Mouse (Mus musculus) A20 (cell line): ENCODE data around the gene Rprd2.
A peak's percentile ranks its signal among the peaks of the same experiment; 100 is the strongest.
"Not testable (repeated sequence)": the region's sequence is repeated elsewhere in the genome, so short reads cannot be mapped to it uniquely, and the experiment has no call there.

Source experiments
- DNase-seq: peaks from one replicate; pipeline ENCODE4 v3.0.0-alpha.2; 2011; ENCODE audit warnings: low read depth, low spot score

Gene Rprd2

GRCm38 (mm10) chr3:95818571-95819288, at the start of gene Rprd2:
Gene Rprd2, minus strand, starts transcription at chr3:95818863.
- DNase-seq, result peak; percentile 87

GRCm38 (mm10) chr3:95867408-95867807, 48.7 kb upstream of the Rprd2 start:
- no peak for DNase-seq

DNA sequence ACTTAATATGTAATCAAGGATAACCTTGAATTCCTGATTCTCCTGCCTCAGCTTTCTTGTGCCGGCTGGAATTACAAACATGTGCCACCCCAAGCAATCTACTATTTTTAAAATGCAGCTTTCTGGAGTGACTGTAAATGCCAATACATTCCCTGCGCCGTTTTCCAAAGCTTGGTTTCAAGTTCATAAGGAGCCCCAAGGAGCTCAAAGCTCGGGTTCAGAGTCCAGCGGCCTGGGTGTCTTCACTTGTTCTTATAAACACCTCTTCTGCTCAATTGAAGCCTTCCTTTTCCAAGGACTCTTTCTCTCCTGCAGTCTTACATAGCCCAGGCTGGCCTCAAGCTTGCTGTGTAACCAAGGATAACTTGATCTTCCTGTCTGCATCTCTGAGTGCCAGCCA, 47.4 kb upstream of the Rprd2 start:
- no peak for DNase-seq

DNA sequence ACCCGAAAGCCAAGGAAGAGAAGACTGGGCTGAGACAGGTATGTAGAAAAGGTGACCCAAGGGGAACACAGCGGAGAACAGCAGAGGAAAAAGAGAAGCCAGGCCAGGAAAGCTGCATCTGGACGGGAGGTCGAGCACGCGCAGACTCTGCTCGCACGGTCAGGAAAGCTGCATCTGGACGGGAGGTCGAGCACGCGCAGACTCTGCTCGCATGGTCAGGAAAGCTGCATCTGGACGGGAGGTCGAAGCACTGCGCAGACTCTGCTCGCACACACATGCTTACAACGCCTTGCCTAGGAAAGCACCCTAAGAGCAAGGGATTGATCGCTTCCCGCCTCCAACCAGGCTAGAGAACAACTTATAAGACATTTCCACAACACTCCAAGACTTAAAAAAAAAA, 46.9 kb upstream of the Rprd2 start:
- DNase-seq, result no peak

- no peak for DNase-seq
These were observed 46.4 kb upstream of the Rprd2 start for GRCm38 (mm10) chr3:95865050-95865449.

DNA sequence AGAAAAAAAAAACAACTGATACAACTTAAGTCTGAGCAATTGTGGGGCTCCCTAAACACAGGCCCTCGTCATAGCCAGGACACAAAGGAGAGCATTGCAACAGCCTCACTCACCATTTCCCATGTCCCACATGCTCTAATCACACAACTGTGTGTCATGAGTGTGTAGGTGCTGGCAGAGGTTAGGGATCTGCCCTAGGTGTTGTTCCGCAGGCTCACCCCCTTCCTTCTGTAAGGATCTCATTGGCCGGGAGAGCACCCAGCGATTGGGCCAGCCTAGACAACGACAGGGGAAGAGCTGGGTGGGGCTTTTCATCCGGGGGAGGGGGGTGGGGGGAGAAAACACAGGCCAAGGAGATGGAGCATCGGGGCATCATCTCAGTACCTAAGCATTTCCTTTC, 44.9 kb upstream of the Rprd2 start:
- no peak for DNase-seq

DNA sequence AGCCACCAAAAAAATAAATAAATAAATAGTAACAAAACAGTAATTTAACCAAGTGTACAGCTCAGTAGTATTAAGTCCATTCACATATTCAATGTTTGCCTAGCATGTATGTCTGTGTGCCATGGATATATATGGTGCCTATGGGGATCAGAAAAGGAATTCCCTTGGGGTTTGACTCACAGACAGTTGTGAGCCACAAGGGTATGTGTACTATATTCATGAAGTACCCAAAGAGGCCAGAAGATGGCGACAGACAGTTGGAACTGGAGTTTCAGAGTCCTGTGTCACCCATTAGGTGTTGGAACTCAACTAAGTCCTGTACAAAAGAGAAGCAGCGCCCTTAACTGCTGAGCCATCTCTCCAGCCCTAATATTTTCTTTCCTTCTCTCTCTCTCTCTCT, 43.1 kb upstream of the Rprd2 start:
- DNase-seq, result peak; percentile 90

DNA sequence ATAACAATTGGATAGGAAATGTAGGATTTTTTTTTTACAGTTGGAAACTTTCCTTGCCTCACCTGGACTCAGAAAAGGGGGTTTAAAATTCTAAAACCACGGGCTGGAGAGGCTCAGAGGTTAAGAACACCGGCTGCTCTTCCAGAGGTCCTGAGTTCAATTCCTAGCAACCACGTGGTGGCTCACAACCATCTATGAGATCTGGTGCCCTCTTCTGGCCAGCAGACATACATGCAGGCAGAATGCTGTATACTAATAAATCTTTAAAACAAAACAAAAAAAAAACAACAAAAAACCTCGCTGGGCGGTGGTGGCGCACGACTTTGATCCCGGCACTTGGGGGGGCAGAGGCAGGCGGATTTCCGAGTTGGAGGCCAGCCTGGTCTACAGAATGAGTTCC, 42.6 kb upstream of the Rprd2 start:
- peak; percentile 70 for DNase-seq

GRCm38 (mm10) chr3:95860323-95860722, 41.7 kb upstream of the Rprd2 start:
- DNase-seq, result peak; percentile 54

- not testable (repeated sequence) for DNase-seq
These were observed 39.6 kb upstream of the Rprd2 start for GRCm38 (mm10) chr3:95858278-95858677.

GRCm38 (mm10) chr3:95857050-95857449, 38.4 kb upstream of the Rprd2 start:
- DNase-seq, result not testable (repeated sequence)

GRCm38 (mm10) chr3:95856115-95856514, 37.5 kb upstream of the Rprd2 start:
- no peak for DNase-seq

DNA sequence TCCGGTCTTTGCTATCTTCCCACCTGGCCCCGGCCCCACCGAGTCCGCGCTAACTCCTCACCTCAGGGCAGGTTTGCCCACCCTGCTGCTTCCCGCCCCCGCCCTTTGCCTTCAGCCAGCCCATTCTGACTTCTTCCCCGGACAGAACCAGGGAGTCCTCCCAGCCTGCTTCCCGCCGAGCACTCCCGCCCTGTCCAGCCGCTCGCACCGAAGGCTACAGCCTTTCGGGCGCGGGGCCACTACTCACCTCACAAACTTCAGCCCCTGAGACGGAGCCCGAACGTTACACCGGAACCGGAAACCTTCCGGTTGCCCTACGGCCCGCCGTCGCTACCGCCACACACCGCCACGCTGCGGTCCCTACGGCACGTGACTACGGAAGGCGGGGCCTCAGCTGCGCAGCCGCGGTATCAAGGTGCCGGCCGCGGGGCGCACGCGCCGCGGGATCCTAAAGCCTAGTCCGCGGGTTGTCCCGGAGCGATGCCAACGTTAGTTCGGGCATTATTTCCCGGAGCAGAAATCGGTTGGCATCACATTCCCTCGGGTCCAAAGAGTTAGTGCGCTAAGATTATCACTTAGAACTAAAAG, 36.9 kb upstream of the Rprd2 start, which contains the start of gene Prpf3:
Gene Prpf3 (minus strand): TSS at position 384 of the 588 bp plus-strand sequence.
- peak; percentile 96 for DNase-seq

DNA sequence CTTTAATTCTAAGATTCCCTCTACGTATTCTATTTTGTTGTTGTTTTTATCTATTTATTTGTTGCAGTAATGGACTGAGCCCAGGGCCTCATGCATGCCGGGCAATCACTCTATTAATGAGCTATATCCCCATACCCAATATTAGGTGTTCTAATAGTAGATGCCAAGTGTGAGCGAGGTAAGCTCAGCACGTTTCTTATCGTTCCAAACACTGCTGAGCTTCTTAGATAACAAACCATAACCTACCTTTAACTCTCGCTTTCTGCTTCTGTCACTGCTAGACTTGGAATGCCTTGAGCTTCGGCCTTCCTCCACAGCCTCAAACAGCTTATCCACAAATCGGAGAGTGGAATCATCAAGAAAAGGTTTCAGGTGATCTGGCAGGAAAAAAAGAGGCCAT, 32.7 kb upstream of the Rprd2 start:
- DNase-seq, result no peak

GRCm38 (mm10) chr3:95850611-95851010, 31.9 kb upstream of the Rprd2 start:
- no peak for DNase-seq

GRCm38 (mm10) chr3:95842503-95843214, 24.0 kb upstream of the Rprd2 start:
- DNase-seq, result peak; percentile 46

- DNase-seq, result no peak
These were observed 20.6 kb upstream of the Rprd2 start for GRCm38 (mm10) chr3:95839250-95839649.

- no peak for DNase-seq
These were observed 10.4 kb upstream of the Rprd2 start for GRCm38 (mm10) chr3:95829053-95829452.

DNA sequence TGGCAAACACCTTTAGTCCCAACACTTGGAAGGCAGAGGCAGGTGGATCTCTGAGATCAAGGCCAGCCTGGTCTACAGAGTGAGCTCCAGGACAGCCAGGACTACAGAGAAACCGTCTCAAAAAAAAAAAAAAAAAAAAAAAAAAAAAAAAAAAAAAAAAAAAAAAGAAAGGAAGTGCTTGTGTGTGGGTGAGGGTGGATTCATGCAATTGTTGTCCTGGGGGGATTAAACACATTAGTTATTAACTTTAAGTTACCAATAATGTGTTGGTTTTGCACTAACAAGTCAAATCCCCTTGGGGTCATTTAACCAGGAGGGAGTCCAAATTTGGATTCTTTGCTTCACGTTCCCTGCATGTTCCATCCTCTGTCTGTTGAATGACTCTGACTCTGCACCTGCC, 7.6 kb upstream of the Rprd2 start:
- DNase-seq, result no peak

GRCm38 (mm10) chr3:95820046-95821010, 1.7 kb upstream of the Rprd2 start:
- DNase-seq, result peak; percentile 64

DNA sequence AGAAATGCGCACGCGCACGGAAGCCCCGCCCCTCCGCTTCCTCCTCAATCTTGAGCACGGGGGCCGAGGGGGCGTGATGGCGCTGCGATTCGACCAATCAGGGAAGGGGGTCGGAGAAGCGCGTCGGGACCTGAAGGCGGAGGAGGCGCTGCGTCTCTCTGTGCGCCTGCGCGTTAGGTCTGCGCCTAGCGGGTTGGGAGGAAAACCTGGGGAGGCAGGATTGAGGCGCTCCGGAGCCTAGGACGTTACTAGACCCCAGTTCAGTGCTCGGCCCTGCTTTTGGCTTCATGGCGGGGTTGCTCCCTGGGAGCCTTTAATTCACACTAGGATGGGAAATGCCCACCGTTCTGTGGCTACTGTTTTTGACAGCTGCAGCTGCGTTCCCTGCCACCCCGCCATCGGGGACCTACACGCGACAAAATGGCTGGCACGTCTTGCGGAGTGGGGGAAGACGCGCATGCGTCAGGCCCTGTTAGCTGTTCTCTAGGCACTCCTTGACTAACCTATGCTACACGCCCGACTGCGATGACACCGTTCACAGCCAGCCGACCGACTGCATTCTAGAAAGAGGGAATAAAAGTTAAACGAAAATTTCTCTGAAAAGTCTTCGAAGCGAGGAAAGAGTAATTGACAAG, 805 bp upstream of the Rprd2 start:
- peak; percentile 100 for DNase-seq
